Mouse (Mus musculus) layer of hippocampus, adult 11-12 months (tissue): ENCODE results near the gene Entpd2.
A peak's percentile ranks its signal among the peaks of the same experiment; 100 is the strongest.
"Not testable (repeated sequence)": the region's sequence is repeated elsewhere in the genome, so short reads cannot be mapped to it uniquely, and the experiment has no call there.

Source experiments
- DNase-seq: peaks from one replicate; pipeline ENCODE4 v3.0.0; 2022; ENCODE audit warnings: low spot score

The Entpd2 gene

GRCm38 (mm10) chr2:25394281-25395221 is 1.1 kb upstream of the Entpd2 start:
- DNase-seq, result peak; percentile 56

GRCm38 (mm10) chr2:25396597-25396983 is 916 bp downstream of the Entpd2 start:
- DNase-seq, result no peak

- no peak for DNase-seq
Observed at GRCm38 (mm10) chr2:25397010-25397409, 1.3 kb downstream of the Entpd2 start.

DNA sequence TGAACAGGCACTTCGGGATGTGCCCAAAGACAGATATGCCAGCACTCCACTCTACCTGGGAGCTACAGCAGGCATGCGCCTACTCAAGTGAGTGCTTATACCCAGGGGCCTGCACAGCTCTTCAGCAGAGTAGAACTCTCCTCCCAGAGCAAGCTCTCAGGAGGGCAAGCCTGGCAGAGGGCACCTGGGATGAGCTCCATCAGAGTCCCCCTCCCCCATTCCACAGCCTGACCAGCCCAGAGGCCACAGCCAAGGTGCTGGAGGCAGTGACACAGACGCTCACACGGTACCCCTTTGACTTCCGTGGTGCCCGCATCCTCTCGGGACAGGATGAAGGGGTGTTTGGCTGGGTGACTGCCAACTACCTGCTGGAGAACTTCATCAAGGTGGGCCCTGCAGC is 2.4 kb downstream of the Entpd2 start:
- DNase-seq, result no peak

GRCm38 (mm10) chr2:25399051-25399450 is 3.4 kb downstream of the Entpd2 start, which contains the start of gene Npdc1:
TSS of gene Npdc1 (plus strand) at chr2:25399351.
- DNase-seq, result no peak

DNA sequence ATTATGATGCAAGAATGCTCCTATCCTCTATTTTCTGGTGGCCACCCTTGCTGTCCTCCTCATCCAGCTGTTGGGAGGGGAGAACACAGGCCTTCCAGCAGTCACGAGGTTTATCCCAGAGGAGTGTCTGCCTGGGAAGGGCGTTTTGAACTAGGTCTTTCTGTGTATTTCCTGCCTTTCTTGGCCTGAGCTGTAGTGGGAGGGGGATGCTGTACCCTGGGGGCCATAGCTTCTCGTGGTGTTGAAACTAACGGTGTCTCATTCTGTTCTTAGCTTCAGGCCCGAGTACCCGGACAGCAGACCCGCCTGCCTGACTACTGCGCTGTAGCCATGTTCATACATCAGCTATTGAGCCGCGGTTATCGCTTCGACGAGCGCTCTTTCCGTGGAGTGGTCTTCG is 4.6 kb downstream of the Entpd2 start:
- no peak for DNase-seq

DNA sequence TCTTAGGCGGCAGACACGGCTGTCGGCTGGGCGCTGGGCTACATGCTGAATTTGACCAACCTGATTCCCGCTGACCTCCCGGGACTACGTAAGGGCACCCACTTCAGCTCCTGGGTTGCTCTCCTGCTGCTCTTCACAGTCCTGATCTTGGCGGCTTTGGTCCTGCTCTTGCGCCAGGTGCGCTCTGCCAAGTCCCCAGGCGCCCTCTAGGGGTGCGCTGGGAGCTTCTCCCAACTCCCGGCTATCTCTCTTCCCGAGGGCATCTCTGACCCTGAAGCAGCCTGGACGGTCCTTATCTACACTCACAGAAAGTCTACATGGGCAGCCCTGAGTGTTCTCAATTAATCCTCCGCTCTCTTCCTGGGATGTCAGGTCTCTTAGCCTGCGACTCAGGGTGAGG is 5.1 kb downstream of the Entpd2 start:
- DNase-seq, result no peak

GRCm38 (mm10) chr2:25402377-25402971 is 6.8 kb downstream of the Entpd2 start:
- peak; percentile 84 for DNase-seq

DNA sequence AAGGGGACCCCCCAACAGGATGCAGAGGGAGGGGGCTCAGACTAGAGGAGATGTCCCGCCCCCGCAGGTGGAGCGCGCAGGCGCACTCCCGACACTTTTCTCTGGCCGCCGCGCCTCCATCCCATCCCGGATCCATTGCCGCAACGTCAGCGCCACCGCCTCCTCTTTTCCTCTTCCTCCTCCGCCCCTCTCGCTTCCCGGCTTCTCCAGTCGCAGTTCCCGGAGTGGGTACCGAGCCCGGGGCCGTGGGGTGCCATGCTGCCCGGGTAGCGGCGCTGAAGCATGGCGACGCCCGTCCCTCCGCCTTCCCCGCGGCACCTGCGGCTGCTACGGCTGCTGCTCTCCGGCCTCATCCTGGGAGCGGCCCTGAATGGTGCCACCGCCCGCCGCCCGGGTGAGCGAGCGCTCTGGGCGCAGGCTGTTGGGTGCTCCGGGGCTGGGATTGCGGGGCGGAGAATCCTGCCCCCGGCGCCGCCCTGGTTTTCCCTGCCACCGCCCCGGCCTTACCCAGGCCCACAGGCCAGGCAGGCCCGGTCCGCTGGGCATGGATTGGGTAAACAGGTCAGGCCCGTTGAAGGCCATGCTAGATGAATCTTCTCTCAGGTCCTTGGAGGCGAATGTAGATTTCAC is 7.4 kb downstream of the Entpd2 start:
- DNase-seq, result peak; percentile 91

- no peak for DNase-seq
Observed at GRCm38 (mm10) chr2:25403994-25404393, 8.3 kb downstream of the Entpd2 start.

GRCm38 (mm10) chr2:25408908-25409307 is 13.2 kb downstream of the Entpd2 start:
- DNase-seq, result no peak

GRCm38 (mm10) chr2:25413436-25413835 is 17.8 kb downstream of the Entpd2 start:
- not testable (repeated sequence) for DNase-seq

GRCm38 (mm10) chr2:25417426-25417825 is 21.8 kb downstream of the Entpd2 start:
- no peak for DNase-seq

GRCm38 (mm10) chr2:25421896-25422295 is 26.2 kb downstream of the Entpd2 start:
- peak; percentile 48 for DNase-seq

GRCm38 (mm10) chr2:25422587-25423410 is 27.1 kb downstream of the Entpd2 start, which contains the start of gene Fut7:
TSS of gene Fut7 (plus strand) at chr2:25423267.
- no peak for DNase-seq

DNA sequence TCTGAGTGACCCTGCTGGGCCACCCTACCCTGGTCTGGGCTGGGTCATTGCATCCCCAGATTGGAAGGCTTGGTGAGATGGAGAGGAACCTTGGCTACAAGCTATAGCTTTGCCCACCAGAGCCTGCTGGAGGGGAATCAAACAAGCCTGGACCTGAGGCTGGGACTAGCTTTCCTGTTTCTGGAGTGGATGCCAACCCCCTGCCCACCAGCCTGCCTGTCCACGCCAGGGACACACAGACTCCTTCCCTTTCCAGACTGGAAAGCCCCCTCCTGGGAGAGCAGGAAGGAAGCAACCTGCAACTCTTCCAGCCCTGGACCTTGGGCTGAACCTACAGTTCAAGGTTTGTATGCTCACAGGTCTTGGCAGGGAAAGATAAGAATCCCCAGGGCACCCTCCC is 28.0 kb downstream of the Entpd2 start:
- no peak for DNase-seq

DNA sequence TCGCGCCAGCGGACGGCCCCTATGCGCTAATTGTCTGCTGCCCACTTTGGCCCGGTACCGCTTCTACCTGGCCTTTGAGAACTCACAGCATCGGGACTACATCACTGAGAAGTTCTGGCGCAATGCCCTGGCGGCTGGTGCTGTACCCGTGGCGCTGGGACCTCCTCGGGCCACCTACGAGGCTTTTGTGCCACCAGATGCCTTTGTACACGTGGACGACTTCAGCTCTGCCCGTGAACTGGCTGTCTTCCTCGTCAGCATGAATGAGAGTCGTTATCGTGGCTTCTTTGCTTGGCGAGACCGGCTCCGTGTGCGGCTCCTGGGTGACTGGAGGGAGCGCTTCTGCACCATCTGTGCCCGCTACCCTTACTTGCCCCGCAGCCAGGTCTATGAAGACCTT is 29.8 kb downstream of the Entpd2 start:
- no peak for DNase-seq

DNA sequence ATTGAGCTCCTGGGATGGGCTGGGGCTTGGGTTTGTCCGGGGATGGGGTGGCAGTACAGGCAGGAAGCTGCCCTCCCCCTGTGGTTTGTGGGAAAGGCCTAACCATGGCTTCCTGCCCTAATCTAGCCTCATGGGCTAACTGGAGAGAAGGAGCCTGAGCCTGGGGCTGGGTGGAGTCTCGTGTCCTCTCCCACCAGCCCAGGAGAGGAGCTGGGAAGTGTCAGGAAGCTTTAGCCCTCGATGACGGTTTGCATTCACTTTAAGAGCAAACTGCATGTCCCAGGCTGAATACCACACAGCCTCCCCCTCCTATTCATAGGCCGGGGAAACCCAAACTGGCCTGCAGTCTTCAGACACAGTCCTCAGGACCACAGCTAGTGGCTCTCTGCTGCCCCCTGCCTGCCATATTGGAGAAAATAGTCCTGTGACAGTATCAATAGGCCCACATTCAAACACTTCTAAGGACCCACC is 31.1 kb downstream of the Entpd2 start:
- DNase-seq, result peak; percentile 69

DNA sequence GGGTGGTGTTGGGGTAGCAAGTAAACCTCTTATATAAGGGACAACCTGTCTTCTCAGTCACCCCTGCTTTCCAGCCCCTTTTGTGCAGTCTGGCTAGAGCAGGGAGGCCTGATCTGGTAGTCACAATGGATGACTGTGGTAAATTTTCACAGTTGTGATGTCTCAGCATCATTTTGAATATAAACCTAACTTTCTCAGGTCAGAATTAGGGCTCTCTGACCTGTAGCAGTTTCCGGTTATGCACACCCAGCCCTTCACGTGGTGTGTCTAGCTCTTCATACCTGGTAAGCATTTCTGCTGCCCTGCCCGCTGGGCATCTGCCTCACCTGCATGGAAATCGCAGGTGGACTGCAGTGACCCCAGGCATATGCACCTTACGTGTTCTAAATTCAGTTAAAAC is 31.6 kb downstream of the Entpd2 start:
- no peak for DNase-seq

- DNase-seq, result peak; percentile 98
Observed at GRCm38 (mm10) chr2:25428442-25429236, 33.0 kb downstream of the Entpd2 start, which contains the start of gene Abca2. TSS of gene Abca2 (plus strand) at chr2:25428703.
